13 mouse cellular contexts compared by ENCODE assay signal in the genomic region with DNA sequence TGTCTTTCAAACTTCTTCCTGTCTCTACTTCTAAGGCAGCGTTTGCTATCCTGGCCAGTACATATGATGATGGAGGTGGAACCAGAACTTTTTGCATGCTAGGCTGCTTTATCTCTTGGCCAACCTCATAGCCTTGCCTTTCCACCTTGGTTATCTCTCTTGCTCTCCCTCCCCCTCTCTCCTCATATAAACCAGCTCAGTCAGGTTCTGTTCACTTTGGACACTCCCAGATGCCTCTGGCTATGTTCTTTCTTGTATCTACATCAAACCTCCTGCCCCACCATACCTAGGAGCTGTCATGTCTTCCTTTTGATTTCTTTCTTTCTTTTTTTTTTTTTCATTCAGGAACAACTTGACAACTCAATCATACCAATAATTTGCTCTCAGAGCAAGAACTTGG.
"Had no signal": no experiment of that assay in that cellular context is flagged by ENCODE, and none has a peak within 500 bp of the region (broad histone marks: within the 10 kb centered on the region; RNA-seq: fewer than 3 reads in every experiment).

No protein-coding gene starts in this region.

- H3K4me1 ChIP-seq: limb, embryonic 13.5 days; liver, embryonic 15.5 days; midbrain, embryonic 12.5 days; stomach, embryonic 15.5 days had no signal

- H3K27ac ChIP-seq: layer of hippocampus, adult 2 months; limb, embryonic 13.5 days; liver, embryonic 15.5 days; macrophage; midbrain, embryonic 12.5 days; stomach, embryonic 15.5 days had no signal

- DNase-seq: kidney, postnatal 10 days; lung, embryonic 14.5 days; lung, postnatal 14 days; right cerebral cortex, postnatal 14 days; thymus, postnatal 4 days had no signal

- H3K4me2 ChIP-seq: limb, embryonic 13.5 days; liver, embryonic 11.5 days; liver, embryonic 15.5 days; lung, embryonic 14.5 days; midbrain, embryonic 12.5 days; stomach, embryonic 15.5 days had no signal

- H3K4me3 ChIP-seq: layer of hippocampus, adult 2 months; limb, embryonic 13.5 days; liver, embryonic 15.5 days; midbrain, embryonic 12.5 days; stomach, embryonic 15.5 days had no signal

- H3K36me3 ChIP-seq: limb, embryonic 13.5 days; liver, embryonic 15.5 days; midbrain, embryonic 12.5 days; stomach, embryonic 15.5 days had no signal

- H3K9ac ChIP-seq: limb, embryonic 13.5 days; liver, embryonic 15.5 days; lung, embryonic 14.5 days; midbrain, embryonic 12.5 days; stomach, embryonic 15.5 days had no signal

- H3K9me3 ChIP-seq: liver, embryonic 15.5 days; midbrain, embryonic 12.5 days; stomach, embryonic 15.5 days had no signal

- H3K27me3 ChIP-seq: limb, embryonic 13.5 days; liver, embryonic 15.5 days; midbrain, embryonic 12.5 days; stomach, embryonic 15.5 days had no signal

- ATAC-seq: midbrain, embryonic 16.5 days had no signal
